Mouse (Mus musculus): Measurements from ENCODE around the gene Gm32717. TPM values are rescaled to one million over a fixed set of nuclear protein-coding genes. Genes with fewer than 3 reads are reported as not detected.

The Gm32717 gene
- polyA plus RNA-seq (2012; ENCODE audit: low replicate concordance): not detected in 2 replicates

DNA sequence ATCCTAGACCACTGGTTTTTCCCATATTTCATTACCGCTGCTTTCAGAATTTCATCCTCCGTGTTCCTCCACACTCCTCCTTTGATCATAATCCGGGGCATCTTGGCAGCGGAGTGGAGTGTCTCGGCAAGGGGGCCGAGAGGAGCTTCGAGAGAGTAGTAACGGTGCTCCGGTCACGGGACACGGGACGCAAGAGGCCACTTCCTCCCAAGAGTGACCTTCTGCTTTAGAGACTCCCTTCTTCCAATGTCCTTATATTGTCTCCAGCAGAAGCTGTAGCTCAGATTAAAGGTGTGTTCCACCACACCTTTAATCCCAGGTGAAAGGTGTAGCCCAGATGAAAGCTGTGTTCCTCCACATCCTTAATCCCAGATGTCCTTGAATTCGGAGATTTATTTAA, at the start of gene Gm32717:
TSS of gene Gm32717 (minus strand) at position 101 of the 400 bp plus-strand sequence.

DNA sequence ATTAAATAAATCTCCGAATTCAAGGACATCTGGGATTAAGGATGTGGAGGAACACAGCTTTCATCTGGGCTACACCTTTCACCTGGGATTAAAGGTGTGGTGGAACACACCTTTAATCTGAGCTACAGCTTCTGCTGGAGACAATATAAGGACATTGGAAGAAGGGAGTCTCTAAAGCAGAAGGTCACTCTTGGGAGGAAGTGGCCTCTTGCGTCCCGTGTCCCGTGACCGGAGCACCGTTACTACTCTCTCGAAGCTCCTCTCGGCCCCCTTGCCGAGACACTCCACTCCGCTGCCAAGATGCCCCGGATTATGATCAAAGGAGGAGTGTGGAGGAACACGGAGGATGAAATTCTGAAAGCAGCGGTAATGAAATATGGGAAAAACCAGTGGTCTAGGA, 17.8 kb upstream of the Gm32717 start, which contains the start of gene Gm32802:
TSS of gene Gm32802 (plus strand) at position 301 of the 400 bp plus-strand sequence.

DNA sequence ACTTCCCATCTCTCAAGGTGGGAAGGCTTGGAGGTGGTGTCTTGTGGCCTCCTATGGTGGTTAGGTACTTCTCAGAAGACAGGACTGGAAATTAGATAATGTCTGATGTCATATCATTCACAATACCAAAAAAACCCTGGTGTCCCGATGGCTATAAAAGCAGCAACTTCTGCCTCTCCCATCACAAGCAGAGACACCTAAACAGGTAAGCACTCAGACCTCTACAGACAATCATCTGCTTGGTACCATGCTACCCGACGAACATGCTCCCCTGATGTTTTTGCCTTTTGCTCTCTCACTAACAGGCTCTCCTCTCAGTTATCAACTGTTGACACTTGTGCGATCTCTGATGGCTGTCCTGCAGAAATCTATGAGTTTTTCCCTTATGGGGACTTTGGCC, 35.9 kb downstream of the Gm32717 start, which contains the start of gene Il22:
TSS of gene Il22 (plus strand) at position 301 of the 400 bp plus-strand sequence.

Other genes starting within 250 kb of the Gm32717 start
- gene Mdm1, start 99.0 kb downstream of the Gm32717 start, polyA plus RNA-seq (2012; ENCODE audit: low replicate concordance): 9.1 and 28.1 TPM in 2 replicates
- gene Il22, start 35.8 kb downstream of the Gm32717 start, polyA plus RNA-seq (2012; ENCODE audit: low replicate concordance): not detected in 2 replicates
- not detected in 2 replicates for gene Gm32802, start 17.9 kb upstream of the Gm32717 start, polyA plus RNA-seq (2012; ENCODE audit: low replicate concordance)
- not detected in 2 replicates for gene Iltifb, start 54.3 kb upstream of the Gm32717 start, polyA plus RNA-seq (2012; ENCODE audit: low replicate concordance)
- gene Gm9040, start 86.2 kb upstream of the Gm32717 start, polyA plus RNA-seq (2012; ENCODE audit: low replicate concordance): not detected in 2 replicates
- not detected in 2 replicates for gene Gm9044, start 91.6 kb upstream of the Gm32717 start, polyA plus RNA-seq (2012; ENCODE audit: low replicate concordance)
- gene Gm9045, start 97.1 kb upstream of the Gm32717 start, polyA plus RNA-seq (2012; ENCODE audit: low replicate concordance): 0.33 TPM in 1 of 2 replicates, not detected in the other
- gene Gm9046, start 102.5 kb upstream of the Gm32717 start, polyA plus RNA-seq (2012; ENCODE audit: low replicate concordance): not detected in 2 replicates
- not detected in 2 replicates for gene Gm9048, start 107.9 kb upstream of the Gm32717 start, polyA plus RNA-seq (2012; ENCODE audit: low replicate concordance)
- gene Gm9049, start 113.3 kb upstream of the Gm32717 start, polyA plus RNA-seq (2012; ENCODE audit: low replicate concordance): 0.33 TPM in 1 of 2 replicates, not detected in the other
- not detected in 2 replicates for gene Ifng, start 200.3 kb upstream of the Gm32717 start, polyA plus RNA-seq (2012; ENCODE audit: low replicate concordance)